15 mouse cellular contexts compared by ENCODE assay signal in genomic region chr10:91244297-91244696, GRCm38 (mm10).
DNase-seq lines count a peak whose midpoint lies in the region; ATAC-seq and TF ChIP-seq lines count a peak whose summit lies in the region.
"Had no signal": no experiment of that assay in that cellular context is flagged by ENCODE, and none has a peak within 500 bp of the region (broad histone marks: within the 10 kb centered on the region; RNA-seq: fewer than 3 reads in every experiment).

No protein-coding gene starts in this region.

- no peak overlapping the region for H3K9ac ChIP-seq in heart, adult 2 months (ENCODE audit: low read depth, low read length)
- H3K9ac ChIP-seq: forebrain, embryonic 12.5 days; midbrain, embryonic 12.5 days had no signal

- WGBS in heart, adult 2 months, result 49% methylated on average over 3 of the region's 3 CpGs
- 49% methylated on average over 3 of the region's 3 CpGs for WGBS in lung, adult 2 months

- no peak for DNase-seq in heart, adult 2 months
- DNase-seq in heart, postnatal 25 days (ENCODE audit: low spot score), result no peak
- no peak for DNase-seq in lung, adult 2 months
- no peak for DNase-seq in lung, adult 18-20 months
- peak; percentile 39 for DNase-seq in MN1 (ENCODE audit: low spot score)
- DNase-seq in ovary, postnatal 14 days (ENCODE audit: low spot score), result no peak
- DNase-seq in urinary bladder, postnatal 25 days (ENCODE audit: low spot score), result no peak
- DNase-seq: embryo, embryonic 11 days; gastrocnemius, postnatal 25 days; kidney, postnatal 4 days; right cerebral cortex, postnatal 25 days had no signal

- no peaks in the 10 kb centered on the region for H3K27me3 ChIP-seq in heart, adult 2 months (ENCODE audit: control insufficient read depth, insufficient read depth, low read length)
- H3K27me3 ChIP-seq: forebrain, embryonic 12.5 days had no signal

- TF ChIP-seq POLR2A in heart, adult 2 months (IDR thresholded peaks at IDR 0.05; ENCODE audit: insufficient read depth, low read depth, low read length), result no peak
- TF ChIP-seq POLR2A in lung, adult 2 months (IDR thresholded peaks at IDR 0.05; ENCODE audit: borderline replicate concordance, extremely low read depth, low read depth, low read length), result no peak

- no peak overlapping the region for H3K27ac ChIP-seq in heart, adult 2 months
- H3K27ac ChIP-seq: forebrain, embryonic 12.5 days; midbrain, embryonic 12.5 days had no signal

- ATAC-seq in neutrophil, adult 5-6 weeks (ENCODE audit: extremely low read depth, insufficient number of reproducible peaks, low FRiP score, poor library complexity, severe bottlenecking), result peak; percentile 35; the same call in 1 of the 2 replicates
- ATAC-seq: inflammation-experienced regulatory T-cells, adult 6 months had no signal

- no peaks in the 10 kb centered on the region for H3K79me2 ChIP-seq in heart, adult 2 months (replicated peaks; ENCODE audit: control insufficient read depth, insufficient read depth, low read length)

- TF ChIP-seq CTCF in heart, adult 2 months (IDR thresholded peaks at IDR 0.05), result peak; percentile 71
- peak; percentile 26; the same call in 1 of the 2 replicates for TF ChIP-seq CTCF in lung, adult 2 months (IDR thresholded peaks at IDR 0.05; ENCODE audit: insufficient read depth, low read length)

- H3K36me3 ChIP-seq in heart, adult 2 months (ENCODE audit: control insufficient read depth, insufficient read depth, low read length), result peaks cover 7% of the 10 kb centered on the region
- H3K36me3 ChIP-seq: forebrain, embryonic 12.5 days; midbrain, embryonic 12.5 days had no signal

- no peak for TF ChIP-seq EP300 in heart, adult 2 months (IDR thresholded peaks at IDR 0.05; ENCODE audit: insufficient read depth, low read depth, low read length)

- H3K4me1 ChIP-seq in heart, adult 2 months (ENCODE audit: control insufficient read depth, insufficient read depth, low read length), result peaks cover 16% of the 10 kb centered on the region
- H3K4me1 ChIP-seq in lung, adult 2 months (ENCODE audit: control insufficient read depth, insufficient read depth, low read length), result peaks cover 8% of the 10 kb centered on the region

- no peak overlapping the region for H3K4me3 ChIP-seq in heart, adult 2 months
- H3K4me3 ChIP-seq in lung, adult 2 months (replicated peaks; ENCODE audit: extremely low read depth, low read depth, low read length), result no peak overlapping the region
- H3K4me3 ChIP-seq: forebrain, embryonic 12.5 days; midbrain, embryonic 12.5 days had no signal

- intact Hi-C loops in heart, adult 2 months (cut with DNase I), result loop anchor here (5.0 kb wide), 1 partner anchor 182 kb away; no protein-coding TSS in a partner anchor
- intact Hi-C loops in heart, postnatal 25 days (cut with DNase I), result loop anchor here (2.0 to 10.0 kb wide), 2 partner anchors 21 to 159 kb away; partner anchors contain the start of genes Apaf1 and Ikbip
